Mouse (Mus musculus) 3T3-L1 (cell line): Measurements from ENCODE around the gene Kif18a.

Source experiments
- DNase-seq: peaks from one replicate; pipeline ENCODE4 v3.0.0-alpha.2; 2015; ENCODE audit warnings: low read depth, low spot score

The Kif18a gene

GRCm38 (mm10) chr2:109280600-109281340, at the start of gene Kif18a, which contains the start of gene Mettl15:
Gene Kif18a (plus strand): TSS chr2:109280738.
Gene Mettl15 (minus strand): TSS chr2:109280748.
- DNase-seq, result peak; percentile 99

GRCm38 (mm10) chr2:109233876-109234275, 46.7 kb upstream of the Kif18a start:
- DNase-seq, result no peak

- DNase-seq, result no peak
These were observed 44.8 kb upstream of the Kif18a start for GRCm38 (mm10) chr2:109235741-109236140.

- DNase-seq, result peak; percentile 92
These were observed 38.6 kb upstream of the Kif18a start for GRCm38 (mm10) chr2:109241947-109242346.

DNA sequence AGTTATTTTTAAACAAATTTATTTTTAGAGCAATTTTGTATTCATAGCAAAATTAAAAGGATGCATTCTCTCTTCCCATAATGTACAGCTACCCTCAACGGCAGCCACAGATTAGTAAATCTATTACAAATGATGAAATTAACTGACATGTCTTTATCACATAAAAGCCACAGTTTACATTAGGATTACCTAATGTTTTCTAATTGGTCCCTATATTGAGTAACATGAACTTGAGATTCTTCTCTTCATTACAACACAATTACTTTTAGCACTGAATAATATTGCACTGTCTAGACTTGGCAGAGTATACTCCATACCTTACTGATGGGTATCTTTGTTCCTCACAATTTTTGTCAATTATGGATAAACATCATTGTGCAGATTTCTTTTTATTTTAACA, 17.8 kb upstream of the Kif18a start:
- DNase-seq, result no peak

DNA sequence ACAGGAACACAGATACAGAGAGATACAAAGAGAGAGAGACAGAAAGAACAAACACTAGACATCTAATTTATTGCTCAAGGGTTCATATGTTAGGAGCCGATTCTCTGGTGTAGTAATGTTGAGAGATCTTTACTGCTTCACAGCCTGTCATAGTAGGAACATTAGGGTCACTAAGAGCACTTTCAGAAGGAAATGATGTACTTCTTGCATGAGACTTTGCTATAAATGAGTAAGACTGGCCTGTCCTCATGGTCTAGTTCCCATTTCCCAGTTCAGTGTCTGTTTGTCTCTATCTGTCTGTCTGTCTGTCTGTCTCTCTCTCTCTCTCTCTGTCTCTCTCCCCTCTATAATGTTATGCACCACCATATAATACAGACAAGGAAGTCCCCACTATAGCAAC, 7.4 kb upstream of the Kif18a start:
- DNase-seq, result no peak

- DNase-seq, result peak; percentile 29
These were observed 2.9 kb upstream of the Kif18a start for GRCm38 (mm10) chr2:109277593-109277992.

GRCm38 (mm10) chr2:109278036-109278435, 2.5 kb upstream of the Kif18a start:
- DNase-seq, result peak; percentile 68

GRCm38 (mm10) chr2:109280272-109280599, 302 bp upstream of the Kif18a start:
- DNase-seq, result no peak

DNA sequence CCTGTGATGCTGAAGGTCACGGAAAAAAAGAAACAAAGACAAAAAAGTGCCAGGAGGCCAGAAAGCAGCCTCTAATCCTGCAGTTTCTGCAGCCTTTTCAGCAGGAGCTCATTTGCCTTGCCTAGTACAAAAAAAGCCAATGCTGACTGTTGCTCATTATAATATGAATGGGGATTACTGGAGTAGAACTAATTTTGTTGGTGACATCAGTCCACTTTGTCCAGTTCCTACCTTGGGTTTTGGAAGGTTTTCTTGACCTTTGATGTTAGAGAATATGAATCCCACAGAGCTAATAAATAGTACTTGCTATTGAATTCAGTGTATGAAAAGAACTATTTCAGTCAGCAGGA, 778 bp downstream of the Kif18a start:
- DNase-seq, result no peak

DNA sequence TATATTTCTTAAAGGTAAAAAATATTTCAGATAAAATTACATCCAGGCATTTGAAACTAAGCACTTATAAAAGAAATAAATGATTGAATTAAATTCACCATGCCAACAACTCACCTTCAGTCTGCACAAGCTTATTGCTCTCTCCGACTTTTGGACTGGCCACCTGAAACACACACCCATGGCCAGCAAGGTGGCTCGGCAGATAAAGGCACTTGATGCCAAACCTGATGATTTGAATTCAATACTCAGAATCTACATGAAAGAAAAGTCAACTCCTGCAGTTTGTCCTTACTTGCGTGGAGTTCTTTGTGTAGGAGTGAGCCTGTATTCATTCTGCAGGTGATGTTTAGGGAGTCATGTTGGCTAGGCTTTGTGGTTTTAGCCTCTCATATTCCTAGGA, 3.6 kb downstream of the Kif18a start:
- DNase-seq, result no peak

- no peak for DNase-seq
These were observed 8.8 kb downstream of the Kif18a start for GRCm38 (mm10) chr2:109289327-109289726.

- DNase-seq, result no peak
These were observed 15.7 kb downstream of the Kif18a start for GRCm38 (mm10) chr2:109296264-109296663.

DNA sequence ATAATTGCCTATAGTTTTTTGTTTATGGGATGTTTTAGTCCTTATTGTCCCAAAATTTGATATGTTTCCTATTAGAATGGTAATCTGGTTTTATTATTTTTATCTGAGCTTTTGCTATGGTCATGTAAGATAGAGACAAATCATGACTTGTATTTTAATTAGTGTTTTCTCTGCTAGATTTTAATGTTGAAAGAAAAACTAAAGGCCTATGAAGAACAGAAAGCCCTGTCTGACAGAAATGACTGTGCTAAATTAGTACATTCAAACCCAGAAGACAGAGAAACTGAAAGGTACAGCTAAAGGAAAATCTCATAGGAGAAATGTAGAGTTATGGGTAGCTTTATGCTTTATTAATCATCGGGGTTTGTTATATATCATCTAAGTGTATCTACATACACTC, 17.6 kb downstream of the Kif18a start:
- no peak for DNase-seq

- no peak for DNase-seq
These were observed 21.7 kb downstream of the Kif18a start for GRCm38 (mm10) chr2:109302234-109302633.

GRCm38 (mm10) chr2:109303638-109304037, 23.1 kb downstream of the Kif18a start:
- DNase-seq, result no peak

DNA sequence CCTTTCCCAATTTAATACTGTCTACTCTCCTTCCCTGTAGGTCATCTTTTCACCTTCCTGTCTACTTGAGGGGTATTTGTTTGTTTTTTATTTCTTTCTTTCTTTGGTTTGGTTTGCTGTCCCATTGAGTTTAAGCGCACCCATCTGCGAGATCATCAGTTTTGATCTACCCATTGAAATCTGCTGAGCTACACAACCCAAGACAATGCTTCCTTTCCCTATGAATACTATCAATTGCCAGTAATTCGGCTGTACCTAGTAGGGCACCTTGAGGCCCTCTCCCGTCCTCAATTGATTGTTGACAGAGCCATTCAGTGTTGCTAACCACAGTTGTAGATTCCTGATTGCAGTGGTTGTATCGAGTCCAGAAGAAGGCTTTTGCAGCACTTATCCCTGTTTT, 30.8 kb downstream of the Kif18a start:
- no peak for DNase-seq

DNA sequence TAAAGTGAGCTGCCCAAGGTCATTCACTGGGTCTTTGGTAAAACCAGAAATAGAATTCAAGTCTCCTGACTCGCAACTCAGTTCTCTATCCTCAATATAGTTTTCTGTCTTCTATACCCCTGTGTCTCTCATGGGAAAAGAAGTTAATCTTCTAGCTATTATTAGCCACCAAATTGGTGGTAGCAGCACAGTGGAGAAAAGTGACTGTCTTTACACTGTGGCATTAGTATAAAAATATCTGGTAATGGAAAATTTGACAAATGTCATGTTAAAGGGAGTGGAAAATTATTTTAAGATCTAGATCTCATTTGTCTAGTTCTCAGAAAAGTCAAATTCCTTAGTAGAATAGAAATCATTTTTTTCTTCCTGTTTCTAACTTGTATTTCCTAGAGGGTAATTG, 51.3 kb downstream of the Kif18a start:
- DNase-seq, result no peak

DNA sequence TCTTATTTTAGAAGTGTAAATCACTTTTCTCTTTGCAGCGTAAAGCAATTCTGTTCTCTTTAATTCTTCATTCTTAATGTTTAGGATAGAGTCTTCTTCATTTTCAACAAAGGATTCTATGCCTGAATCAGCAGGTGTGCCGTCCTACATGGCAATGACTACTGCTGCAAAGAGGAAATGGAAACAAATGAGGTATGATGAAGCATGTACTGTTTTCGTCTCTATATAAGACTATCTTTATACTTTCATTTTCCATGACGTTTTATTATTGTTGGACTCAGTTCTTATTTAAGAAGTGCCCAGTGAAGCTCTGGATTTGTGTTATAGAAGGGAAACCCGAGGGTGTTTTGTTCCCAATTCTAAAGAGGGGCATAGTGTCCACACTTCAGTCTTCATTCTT, 53.7 kb downstream of the Kif18a start:
- no peak for DNase-seq

GRCm38 (mm10) chr2:109335765-109336164, 55.2 kb downstream of the Kif18a start:
- no peak for DNase-seq

DNA sequence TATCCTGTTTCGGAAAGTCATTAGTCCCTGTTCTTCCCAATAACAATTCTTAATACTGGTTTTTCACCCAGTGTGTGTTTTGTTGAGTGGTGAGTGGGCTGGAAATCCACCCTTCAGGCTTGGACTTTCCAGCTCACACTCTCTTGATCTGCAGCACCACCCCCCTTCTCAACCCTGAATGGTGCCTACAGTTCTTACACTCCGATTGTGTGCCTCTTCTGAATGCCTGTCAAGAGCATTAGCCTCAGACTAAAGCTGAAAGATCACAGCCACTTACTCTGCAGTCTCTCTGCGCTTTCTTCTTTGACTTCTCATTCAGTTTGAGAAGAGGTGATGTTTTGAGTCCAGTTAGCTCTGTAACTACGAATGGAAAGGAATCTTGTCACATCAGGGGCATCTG, 64.8 kb downstream of the Kif18a start:
- no peak for DNase-seq

DNA sequence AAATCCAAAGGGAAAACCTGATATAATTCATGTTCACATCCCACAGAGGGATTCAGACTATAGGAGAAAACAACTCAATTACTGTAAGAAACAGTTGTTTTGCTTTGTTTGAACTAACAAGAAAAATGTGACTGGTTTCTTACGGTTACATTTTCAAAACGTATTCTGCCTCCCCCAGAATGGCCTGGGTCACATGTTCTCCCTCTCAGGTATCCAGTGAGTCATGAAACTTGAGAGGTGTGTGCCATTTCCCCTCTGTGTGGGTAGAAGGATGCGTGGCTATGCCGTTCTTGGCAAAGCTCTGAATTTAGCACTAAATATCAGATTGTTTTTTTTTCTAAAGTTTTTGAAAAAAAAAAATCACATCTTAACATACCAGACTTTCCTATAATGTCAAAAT, 68.2 kb downstream of the Kif18a start:
- peak; percentile 40 for DNase-seq

GRCm38 (mm10) chr2:109358456-109359141, 78.1 kb downstream of the Kif18a start:
- no peak for DNase-seq
